Mouse (Mus musculus) neural tube, embryonic 14.5 days (tissue): ENCODE results near the gene Tep1. TPM values are rescaled to one million over a fixed set of nuclear protein-coding genes. Genes with fewer than 3 reads are reported as not detected.
A peak's percentile ranks its signal among the peaks of the same experiment; 100 is the strongest.
"Not testable (repeated sequence)": the region's sequence is repeated elsewhere in the genome, so short reads cannot be mapped to it uniquely, and the experiment has no call there.

Experiments used
- ATAC-seq: fragments of 200-750 bp; cut with Nextera tagmentation; 2 replicates; pipeline ENCODE4 v1.8.0; 2017; ENCODE audit warnings: low read depth, mild to moderate bottlenecking, moderate TSS enrichment, moderate library complexity
- H3K27ac ChIP-seq: fragments of 300-500 bp; sonication (generic); 2 replicates; pipeline ENCODE4 v1.5.1; 2014; ENCODE audit warnings: low read depth, mild to moderate bottlenecking, control low read depth, low read length, moderate library complexity, mixed read lengths
- H3K27me3 ChIP-seq: fragments of 300-500 bp; sonication (generic); 2 replicates; pipeline ENCODE4 v1.6.1; 2014; ENCODE audit warnings: low read length; ENCODE audit not compliant: control insufficient read depth, insufficient read depth
- H3K36me3 ChIP-seq: fragments of 300-500 bp; sonication (generic); 2 replicates; pipeline ENCODE4 v1.6.1; 2014; ENCODE audit warnings: low read length, mixed read lengths; ENCODE audit not compliant: control insufficient read depth, insufficient read depth
- H3K4me1 ChIP-seq: fragments of 300-500 bp; sonication (generic); 2 replicates; pipeline ENCODE4 v1.6.1; 2014; ENCODE audit warnings: low read length; ENCODE audit not compliant: control insufficient read depth, insufficient read depth
- H3K4me2 ChIP-seq: fragments of 300-500 bp; sonication (generic); 2 replicates; pipeline ENCODE4 v1.6.1; 2014; ENCODE audit warnings: mild to moderate bottlenecking, low read depth, low read length, control low read depth
- H3K4me3 ChIP-seq: fragments of 300-500 bp; sonication (generic); 2 replicates; pipeline ENCODE4 v1.5.1; 2014; ENCODE audit warnings: low read depth, low read length, control low read depth, mixed read lengths
- H3K9ac ChIP-seq: fragments of 300-500 bp; sonication (generic); replicated peaks from 2 replicates; pipeline ENCODE4 v1.6.1; 2014; ENCODE audit warnings: low read depth, mild to moderate bottlenecking, control low read depth, low read length, mixed read lengths
- H3K9me3 ChIP-seq: fragments of 300-500 bp; sonication (generic); 2 replicates; pipeline ENCODE4 v1.6.1; 2016; ENCODE audit warnings: low read length; ENCODE audit not compliant: control insufficient read depth
- WGBS: fragments of 180-500 bp; shearing (Covaris S2); extraction: QIAGEN DNeasy Blood & Tissue Kit; methylation state at CpG from one replicate; pipeline ENCODE4 v1.1.7; 2014; 5-methylcytosine and 5-hydroxymethylcytosine counted together
- polyA plus RNA-seq: library from polyadenylated mRNA; unstranded; fragments of >200 nt; fragmentation: Nextera tagmentation; extraction: Ambion mirVana; gene quantifications from 2 replicates; pipeline ENCODE4 v1.2.1, GENCODE M21; 2014

Tep1 gene
- 3.1 and 6.1 TPM in 2 replicates for polyA plus RNA-seq

DNA sequence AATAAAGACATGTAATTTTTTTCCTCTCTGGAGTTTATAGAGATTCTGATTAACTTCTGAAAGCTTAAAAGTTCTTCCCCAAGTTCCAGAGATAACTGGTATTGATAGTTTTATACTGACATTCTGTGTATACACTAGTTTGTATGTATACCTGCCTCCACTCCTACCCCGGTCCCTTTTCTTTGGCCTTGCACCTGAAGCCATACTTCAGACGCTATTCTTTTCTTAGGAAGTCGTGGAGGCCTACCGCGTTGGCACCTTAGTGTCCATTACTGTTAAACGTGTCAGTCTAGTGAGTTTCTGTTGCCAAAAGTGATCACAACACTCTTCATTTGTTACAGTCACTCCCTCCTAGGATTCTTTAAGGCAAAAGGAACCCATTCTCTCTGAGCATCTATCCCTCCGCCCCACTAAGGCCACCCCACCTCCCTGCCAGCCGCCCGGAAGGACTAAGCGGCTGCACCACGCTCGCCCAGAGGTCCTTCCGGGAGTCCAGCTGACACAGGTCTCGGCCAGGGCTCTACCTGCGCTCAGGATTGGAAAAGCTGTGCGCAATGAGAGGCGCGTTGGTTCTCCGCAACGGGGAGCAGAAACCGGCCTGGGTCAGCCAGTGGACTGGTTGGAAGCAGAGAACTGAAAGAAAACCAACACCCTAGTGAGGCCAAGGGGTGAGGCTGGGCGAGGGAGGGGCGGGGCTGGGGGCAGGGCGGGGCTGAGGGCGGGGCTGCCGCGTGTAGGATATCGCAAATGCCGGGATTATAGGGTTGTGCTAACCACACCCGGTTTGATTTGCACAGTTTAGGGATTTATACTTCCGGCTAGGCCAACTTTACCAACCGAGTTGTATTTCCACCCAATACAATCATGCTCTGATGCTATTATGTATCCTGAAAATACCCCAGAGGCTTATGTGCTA lies at the start of gene Tep1:
TSS of gene Tep1 (minus strand) at position 672 of the 916 bp plus-strand sequence.
- Histone ChIP-seq H3K4me3 (peak within 1 kb of the TSS; percentile 36), H3K9ac (peak within 1 kb of the TSS; percentile 29), H3K27ac (peak within 1 kb of the TSS; percentile 1; the same call in 1 of the 2 replicates), H3K27me3 (no peaks in the 10 kb centered on the region), H3K4me2 (peak within 1 kb of the TSS; percentile 70), H3K9me3 (no peaks in the 10 kb centered on the region), H3K4me1 (peaks cover 6% of the 10 kb centered on the region; the same call in 1 of the 2 replicates), H3K36me3 (no peaks in the 10 kb centered on the region)
- WGBS: 6% methylated on average over 32 of the region's 32 CpGs
- ATAC-seq: peak; percentile 94

- 61% methylated on average over 3 of the region's 3 CpGs for WGBS
- H3K4me2 ChIP-seq: no peak overlapping the region
- H3K9ac ChIP-seq: no peak overlapping the region
- H3K36me3 ChIP-seq: peaks cover 21% of the 10 kb centered on the region
- no peak overlapping the region for H3K4me3 ChIP-seq
- no peak for ATAC-seq
- no peaks in the 10 kb centered on the region for H3K27me3 ChIP-seq
- H3K27ac ChIP-seq: no peak overlapping the region
- no peaks in the 10 kb centered on the region for H3K9me3 ChIP-seq
- H3K4me1 ChIP-seq: no peaks in the 10 kb centered on the region
Measured at GRCm38 (mm10) chr14:50911356-50911755, 41.0 kb upstream of the Tep1 start.

- no peak for ATAC-seq
- Histone ChIP-seq H3K9ac (no peak overlapping the region), H3K27ac (no peak overlapping the region), H3K4me1 (peaks cover 6% of the 10 kb centered on the region; the same call in 1 of the 2 replicates), H3K36me3 (peaks cover 7% of the 10 kb centered on the region; the same call in 1 of the 2 replicates), H3K4me2 (no peak overlapping the region), H3K4me3 (no peak overlapping the region), H3K9me3 (no peaks in the 10 kb centered on the region), H3K27me3 (no peaks in the 10 kb centered on the region)
- WGBS: 81% methylated on average over 4 of the region's 4 CpGs
Measured at GRCm38 (mm10) chr14:50908126-50908525, 37.8 kb upstream of the Tep1 start.

DNA sequence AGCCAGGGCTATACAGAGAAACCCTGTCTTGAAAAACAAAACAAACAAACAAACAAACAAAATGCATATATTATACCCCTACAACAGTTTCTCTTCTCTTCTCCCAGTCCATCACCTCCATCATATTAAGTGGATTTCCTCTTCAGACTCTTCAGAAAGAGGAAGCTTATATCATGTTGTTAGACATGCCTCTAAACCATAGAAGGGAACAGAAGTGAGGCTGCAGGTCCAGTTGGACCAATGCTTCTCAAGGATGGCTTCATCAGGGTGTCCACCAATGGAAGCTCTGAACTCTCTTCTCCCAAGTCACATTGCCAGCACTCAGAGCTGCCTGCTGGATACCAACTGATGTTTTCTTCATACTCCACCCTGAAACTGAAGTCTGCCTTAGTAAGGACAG lies 35.0 kb upstream of the Tep1 start:
- H3K27ac ChIP-seq, H3K27me3 ChIP-seq, H3K4me2 ChIP-seq, H3K36me3 ChIP-seq, H3K4me3 ChIP-seq, ATAC-seq, H3K4me1 ChIP-seq, H3K9me3 ChIP-seq, H3K9ac ChIP-seq: not testable (repeated sequence)

DNA sequence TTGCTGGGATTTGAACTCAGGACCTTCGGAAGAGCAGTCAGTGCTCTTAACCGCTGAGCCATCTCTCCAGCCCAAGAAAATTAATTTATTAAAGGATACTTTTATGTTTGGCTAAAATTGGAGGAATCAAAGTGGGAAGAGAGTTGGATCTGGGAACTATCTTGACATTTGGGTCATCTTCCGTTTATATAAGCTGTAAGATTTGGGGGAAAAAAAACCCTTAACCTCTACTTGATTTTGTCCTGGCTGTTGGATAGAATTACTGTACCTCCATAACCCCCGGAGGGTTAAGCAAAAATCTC lies 34.4 kb upstream of the Tep1 start:
- Histone ChIP-seq H3K4me2 (no peak overlapping the region), H3K36me3 (no peaks in the 10 kb centered on the region), H3K27me3 (no peaks in the 10 kb centered on the region), H3K27ac (no peak overlapping the region), H3K9ac (no peak overlapping the region), H3K4me1 (peaks cover 6% of the 10 kb centered on the region; the same call in 1 of the 2 replicates), H3K9me3 (no peaks in the 10 kb centered on the region), H3K4me3 (no peak overlapping the region)
- ATAC-seq: no peak
- WGBS: 92% methylated on average over 4 of the region's 4 CpGs

DNA sequence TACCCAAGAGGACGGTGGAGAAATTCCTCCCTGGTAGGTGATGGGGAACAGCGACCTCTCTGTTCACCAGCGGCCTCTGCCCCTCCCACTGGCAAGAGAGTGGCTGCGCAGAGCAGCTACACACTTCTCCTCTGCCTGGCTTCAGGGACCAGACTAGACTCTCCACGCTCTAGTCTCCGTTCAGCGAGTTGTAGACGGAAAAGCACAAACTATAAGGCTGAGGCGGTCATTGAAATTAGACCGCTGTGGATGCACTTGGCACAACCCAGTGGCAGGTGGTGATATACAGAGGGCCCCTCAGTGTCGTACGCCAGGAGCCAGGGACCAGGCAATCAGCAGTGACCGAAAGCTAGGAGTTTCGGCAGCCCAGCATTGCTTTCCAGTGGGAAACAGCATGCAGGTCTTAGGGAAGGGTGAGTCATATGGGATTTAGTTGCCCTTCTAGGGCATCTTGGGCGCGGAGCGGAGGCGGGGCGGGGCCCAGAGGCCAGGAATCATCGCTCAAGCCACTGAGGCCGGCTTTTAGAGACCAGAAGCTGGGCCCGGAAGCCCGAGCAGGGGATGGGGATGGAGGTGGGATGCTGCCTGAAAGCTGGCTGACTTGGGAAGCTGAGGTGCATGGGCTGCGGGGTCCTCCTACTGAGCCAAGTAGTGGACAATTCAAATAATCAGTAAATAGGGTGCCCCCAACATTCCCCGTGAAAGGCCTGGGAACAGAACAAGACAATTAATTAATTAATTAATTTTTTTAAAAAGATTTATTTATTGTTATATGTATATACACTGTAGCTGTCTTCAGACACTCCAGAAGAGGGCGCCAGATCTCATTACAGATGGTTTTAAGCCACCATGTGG lies 33.8 kb upstream of the Tep1 start:
- no peaks in the 10 kb centered on the region for H3K9me3 ChIP-seq
- H3K27me3 ChIP-seq: no peaks in the 10 kb centered on the region
- WGBS: 4% methylated on average over 26 of the region's 26 CpGs
- peak overlapping the region; percentile 25 for H3K4me3 ChIP-seq
- H3K4me2 ChIP-seq: peak overlapping the region; percentile 57
- no peaks in the 10 kb centered on the region for H3K36me3 ChIP-seq
- peak overlapping the region; percentile 46 for H3K9ac ChIP-seq
- H3K4me1 ChIP-seq: peaks cover 6% of the 10 kb centered on the region; the same call in 1 of the 2 replicates
- H3K27ac ChIP-seq: peak overlapping the region; percentile 34; the same call in 1 of the 2 replicates
- peak; percentile 90 for ATAC-seq

DNA sequence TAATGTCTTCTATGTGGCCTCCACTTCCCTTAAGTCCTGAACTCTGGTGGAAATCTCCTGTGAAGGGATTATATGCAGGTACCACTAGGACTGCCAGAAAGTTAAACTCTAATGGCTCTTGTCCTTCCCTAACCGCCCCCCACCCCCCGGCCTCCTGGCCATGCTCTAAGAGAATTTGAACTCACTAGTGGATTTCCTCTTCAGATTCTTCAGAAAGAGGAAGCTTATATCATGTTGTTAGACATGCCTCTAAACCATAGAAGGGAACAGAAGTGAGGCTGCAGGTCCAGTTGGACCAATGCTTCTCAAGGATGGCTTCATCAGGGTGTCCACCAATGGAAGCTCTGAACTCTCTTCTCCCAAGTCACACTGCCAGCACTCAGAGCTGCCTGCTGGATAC lies 27.6 kb upstream of the Tep1 start:
- not testable (repeated sequence) for H3K27ac ChIP-seq, H3K36me3 ChIP-seq, H3K4me1 ChIP-seq, ATAC-seq, H3K9me3 ChIP-seq, H3K9ac ChIP-seq, H3K4me2 ChIP-seq, H3K4me3 ChIP-seq, H3K27me3 ChIP-seq
- WGBS: 95% methylated on average over 2 of the region's 2 CpGs

GRCm38 (mm10) chr14:50897374-50897765 lies 27.0 kb upstream of the Tep1 start, which contains the start of gene Klhl33:
Klhl33 (minus strand) TSS chr14:50897507.
- no peaks in the 10 kb centered on the region for H3K9me3 ChIP-seq
- H3K4me3 ChIP-seq: peak within 1 kb of the TSS; percentile 47
- peaks cover 3% of the 10 kb centered on the region; the same call in 1 of the 2 replicates for H3K27me3 ChIP-seq
- H3K27ac ChIP-seq: no peak within 1 kb of the TSS
- H3K36me3 ChIP-seq: no peaks in the 10 kb centered on the region
- peak within 1 kb of the TSS; percentile 86 for H3K4me2 ChIP-seq
- 51% methylated on average over 7 of the region's 7 CpGs for WGBS
- ATAC-seq: 0 out of 2 replicates have a peak, but pooled peaks have one; percentile 19
- peak within 1 kb of the TSS; percentile 59 for H3K9ac ChIP-seq
- peaks cover 4% of the 10 kb centered on the region; the same call in 1 of the 2 replicates for H3K4me1 ChIP-seq
